Mouse (Mus musculus) MEL (cell line): ENCODE results near the gene Cmss1. TPM values are rescaled to one million over a fixed set of nuclear protein-coding genes. Genes with fewer than 3 reads are reported as not detected.
"Not testable (repeated sequence)": the region's sequence is repeated elsewhere in the genome, so short reads cannot be mapped to it uniquely, and the experiment has no call there.

Experiments used
- DNase-seq: peaks from one replicate; pipeline ENCODE4 v3.0.0; 2011; ENCODE audit warnings: low read depth, low spot score
- H3K27ac ChIP-seq: 2 replicates; pipeline ENCODE4 v1.5.1; 2012; ENCODE audit warnings: low read depth, mild to moderate bottlenecking, control low read depth, low read length, moderate library complexity; ENCODE audit not compliant: control insufficient read depth
- H3K27me3 ChIP-seq, 2 experiments: fragments of 150-350 bp in 1 of 2; sonication (generic) in 1 of 2; 2 replicates each; pipeline ENCODE4 v1.6.1; 2012; ENCODE audit warnings: low read length in 2 of 2, mild to moderate bottlenecking in 2 of 2, improper control_type of control experiment in 1 of 2, moderate library complexity in 1 of 2; ENCODE audit not compliant: insufficient read depth in 2 of 2, control insufficient read depth in 1 of 2
- H3K36me3 ChIP-seq, 2 experiments: 2 replicates each; pipeline ENCODE4 v1.6.1; 2012 to 2014; ENCODE audit warnings: low read length in 2 of 2, improper control_type of control experiment in 1 of 2, inconsistent platforms in 1 of 2, mild to moderate bottlenecking in 1 of 2; ENCODE audit not compliant: insufficient read depth in 2 of 2, control insufficient read depth in 1 of 2
- H3K4me1 ChIP-seq, 2 experiments: fragments of 150-350 bp in 1 of 2; sonication (generic) in 1 of 2; 2 replicates each; pipeline ENCODE4 v1.6.1; 2012; ENCODE audit warnings: low read length in 2 of 2, improper control_type of control experiment in 1 of 2, mild to moderate bottlenecking in 1 of 2; ENCODE audit not compliant: insufficient read depth in 2 of 2, control insufficient read depth in 1 of 2
- H3K4me3 ChIP-seq, 2 experiments: fragments of 150-350 bp in 1 of 2; sonication (generic) in 1 of 2; 2 replicates each; pipeline ENCODE4 v1.5.1; 2012; ENCODE audit warnings: low read depth in 2 of 2, low read length in 2 of 2, mild to moderate bottlenecking in 2 of 2, moderate library complexity in 2 of 2, control low read depth in 1 of 2, improper control_type of control experiment in 1 of 2; ENCODE audit not compliant: control insufficient read depth in 1 of 2, insufficient read depth in 1 of 2
- H3K79me2 ChIP-seq: 2 replicates; pipeline ENCODE4 v1.6.1; 2012; ENCODE audit warnings: mild to moderate bottlenecking, low read length, moderate library complexity; ENCODE audit not compliant: control insufficient read depth, poor library complexity, insufficient read depth
- H3K9ac ChIP-seq: 2 replicates; pipeline ENCODE4 v1.6.1; 2012; ENCODE audit warnings: low read depth, mild to moderate bottlenecking, control low read depth, low read length, moderate library complexity; ENCODE audit not compliant: control insufficient read depth, poor library complexity, severe bottlenecking
- H3K9me3 ChIP-seq: fragments of 150-350 bp; sonication (generic); replicated peaks from 2 replicates; pipeline ENCODE4 v1.6.1; 2012; ENCODE audit warnings: mild to moderate bottlenecking, low read length, improper control_type of control experiment, moderate library complexity; ENCODE audit not compliant: insufficient read depth
- BHLHE40 ChIP-seq: IDR thresholded peaks from 2 replicates; pipeline ENCODE4 v1.6.1; 2012; ENCODE audit warnings: low read depth, mild to moderate bottlenecking, inconsistent platforms, low read length, improper control_type of control experiment, borderline replicate concordance
- CHD2 ChIP-seq: IDR thresholded peaks from 2 replicates; pipeline ENCODE4 v1.6.1; 2011; ENCODE audit warnings: low read length, improper control_type of control experiment
- E2F4 ChIP-seq: IDR thresholded peaks from 2 replicates; pipeline ENCODE4 v1.6.1; 2011; ENCODE audit warnings: low read depth, low read length, improper control_type of control experiment, borderline replicate concordance
- ELF1 ChIP-seq: IDR thresholded peaks from 2 replicates; pipeline ENCODE4 v1.6.1; 2014; ENCODE audit warnings: low read depth, mild to moderate bottlenecking, inconsistent platforms, low read length, improper control_type of control experiment, moderate library complexity
- EP300 ChIP-seq, 2 experiments: IDR thresholded peaks; 2 replicates each; pipeline ENCODE4 v1.6.1; 2011; ENCODE audit warnings: improper control_type of control experiment in 2 of 2, low read length in 2 of 2, low read depth in 1 of 2, mild to moderate bottlenecking in 1 of 2
- ETS1 ChIP-seq: IDR thresholded peaks from 2 replicates; pipeline ENCODE4 v1.6.1; 2012; ENCODE audit warnings: low read depth, mild to moderate bottlenecking, inconsistent platforms, low read length, improper control_type of control experiment, moderate library complexity
- GABPA ChIP-seq: IDR thresholded peaks from 2 replicates; pipeline ENCODE4 v1.6.1; 2012; ENCODE audit warnings: low read depth, mild to moderate bottlenecking, inconsistent platforms, low read length, improper control_type of control experiment, moderate library complexity
- GATA1 ChIP-seq: IDR thresholded peaks from 2 replicates; pipeline ENCODE4 v1.6.1; 2011; ENCODE audit warnings: low read depth, low read length, improper control_type of control experiment
- HCFC1 ChIP-seq: IDR thresholded peaks from 2 replicates; pipeline ENCODE4 v1.6.1; 2012; ENCODE audit warnings: low read depth, mild to moderate bottlenecking, inconsistent platforms, low read length, improper control_type of control experiment, moderate library complexity
- JUND ChIP-seq: IDR thresholded peaks from 2 replicates; pipeline ENCODE4 v1.6.1; 2011; ENCODE audit warnings: low read depth, mild to moderate bottlenecking, improper control_type of control experiment, low read length
- MAFK ChIP-seq: IDR thresholded peaks from 2 replicates; pipeline ENCODE4 v1.6.1; 2011; ENCODE audit warnings: low read depth, mild to moderate bottlenecking, low read length, improper control_type of control experiment, borderline replicate concordance
- MAX ChIP-seq: IDR thresholded peaks from 2 replicates; pipeline ENCODE4 v1.6.1; 2011; ENCODE audit warnings: low read length, improper control_type of control experiment
- MEF2A ChIP-seq: IDR thresholded peaks from 2 replicates; pipeline ENCODE4 v1.6.1; 2014; ENCODE audit warnings: low read depth, mild to moderate bottlenecking, inconsistent platforms, low read length, improper control_type of control experiment; ENCODE audit not compliant: poor library complexity, insufficient replicate concordance, severe bottlenecking; ENCODE audit errors: extremely low read depth
- MXI1 ChIP-seq: IDR thresholded peaks from 2 replicates; pipeline ENCODE4 v1.6.1; 2011; ENCODE audit warnings: mild to moderate bottlenecking, low read depth, low read length, improper control_type of control experiment
- MYC ChIP-seq: IDR thresholded peaks from 2 replicates; pipeline ENCODE4 v1.6.1; 2011; ENCODE audit warnings: low read depth, mild to moderate bottlenecking, low read length, improper control_type of control experiment, moderate library complexity
- NELFE ChIP-seq: IDR thresholded peaks from 2 replicates; pipeline ENCODE4 v1.6.1; 2011; ENCODE audit warnings: low read depth, low read length, improper control_type of control experiment
- NRF1 ChIP-seq: IDR thresholded peaks from 2 replicates; pipeline ENCODE4 v1.6.1; 2014; ENCODE audit warnings: low read depth, mild to moderate bottlenecking, inconsistent platforms, low read length, improper control_type of control experiment, moderate library complexity; ENCODE audit not compliant: poor library complexity, insufficient read depth, severe bottlenecking
- POLR2A ChIP-seq, 2 experiments: IDR thresholded peaks; 2 replicates each; pipeline ENCODE4 v1.6.1; 2011 to 2012; ENCODE audit warnings: low read length in 2 of 2, mild to moderate bottlenecking in 2 of 2, control low read depth in 1 of 2, improper control_type of control experiment in 1 of 2, low read depth in 1 of 2, moderate library complexity in 1 of 2; ENCODE audit not compliant: control insufficient read depth in 1 of 2, insufficient read depth in 1 of 2, poor library complexity in 1 of 2
- POLR2AphosphoS2 ChIP-seq: IDR thresholded peaks from 2 replicates; pipeline ENCODE4 v1.6.1; 2011; ENCODE audit warnings: low read length, improper control_type of control experiment
- POLR2AphosphoS5 ChIP-seq: IDR thresholded peaks from 2 replicates; pipeline ENCODE4 v1.6.1; 2012; ENCODE audit warnings: low read depth, borderline replicate concordance, mild to moderate bottlenecking, inconsistent platforms, low read length, moderate library complexity, mixed read lengths
- RAD21 ChIP-seq: IDR thresholded peaks from 2 replicates; pipeline ENCODE4 v1.6.1; 2011; ENCODE audit warnings: mild to moderate bottlenecking, low read depth, low read length, improper control_type of control experiment
- SMC3 ChIP-seq: IDR thresholded peaks from 2 replicates; pipeline ENCODE4 v1.6.1; 2011; ENCODE audit warnings: low read depth, low read length, improper control_type of control experiment
- TAL1 ChIP-seq: IDR thresholded peaks from 2 replicates; pipeline ENCODE4 v1.6.1; 2012; ENCODE audit warnings: mild to moderate bottlenecking, inconsistent platforms, low read length, moderate library complexity, mixed read lengths
- USF1 ChIP-seq: IDR thresholded peaks from 2 replicates; pipeline ENCODE4 v1.6.1; 2014; ENCODE audit warnings: low read depth, mild to moderate bottlenecking, inconsistent platforms, low read length, improper control_type of control experiment, moderate library complexity
- ZMIZ1 ChIP-seq: IDR thresholded peaks from 2 replicates; pipeline ENCODE4 v1.6.1; 2012; ENCODE audit warnings: low read depth, mild to moderate bottlenecking, inconsistent platforms, low read length, improper control_type of control experiment, moderate library complexity
- polyA plus RNA-seq, 2 experiments: library from polyadenylated mRNA; stranded (reverse) in 1 of 2; unstranded in 1 of 2; fragments of >175 nt in 1 of 2; fragments of >200 nt in 1 of 2; gene quantifications; 2 replicates each; pipeline versions ENCODE4 v1.2.1 to v1.2.4; 2012; ENCODE audit warnings: low replicate concordance in 2 of 2, low read depth in 1 of 2; ENCODE audit not compliant: insufficient read length in 2 of 2, insufficient read depth in 1 of 2, missing spikeins in 1 of 2
- total RNA-seq: library from RNA; depleted of rRNA; stranded (reverse); fragments of 300-350 nt; gene quantifications from 2 replicates; pipeline ENCODE4 v1.2.3, GENCODE M21; 2012

Cmss1 gene
- total and polyA plus RNA-seq, 3 experiments = 80.9 to 94.7 TPM; not detected in 1

DNA sequence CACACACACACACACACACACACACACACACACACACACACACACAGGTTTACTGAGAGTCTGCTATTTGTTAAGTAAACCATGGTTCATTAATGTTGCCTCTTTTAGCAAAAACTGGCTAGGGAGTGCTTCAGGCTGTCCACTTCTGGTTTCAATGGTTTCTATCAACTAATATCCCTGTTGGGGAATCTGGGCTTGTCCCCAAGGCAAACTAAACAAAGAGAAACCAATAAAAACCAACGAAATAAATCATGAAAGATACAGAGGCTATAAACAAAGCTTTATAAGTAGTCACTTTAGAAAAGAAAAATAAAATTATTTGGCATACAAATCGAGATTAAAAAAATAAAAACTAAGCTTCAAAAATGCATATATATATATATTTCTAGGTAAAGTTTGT, 214.2 kb downstream of the Cmss1 start:
- H3K36me3 ChIP-seq = peaks cover 0 to 10% of the 10 kb centered on the region in 2 experiments; a peak in 2 of 4 replicates
- no peak for TF ChIP-seq MAX
- TF ChIP-seq GABPA = no peak
- TF ChIP-seq JUND = no peak
- DNase-seq = no peak
- H3K4me3 ChIP-seq = no peak overlapping the region
- no peaks in the 10 kb centered on the region for H3K79me2 ChIP-seq
- peaks cover 0 to 12% of the 10 kb centered on the region in 2 experiments; a peak in 2 of 4 replicates for H3K4me1 ChIP-seq
- H3K27me3 ChIP-seq = no peaks in the 10 kb centered on the region
- H3K9me3 ChIP-seq = no peaks in the 10 kb centered on the region
- H3K27ac ChIP-seq = no peak overlapping the region
- no peak overlapping the region for H3K9ac ChIP-seq

DNA sequence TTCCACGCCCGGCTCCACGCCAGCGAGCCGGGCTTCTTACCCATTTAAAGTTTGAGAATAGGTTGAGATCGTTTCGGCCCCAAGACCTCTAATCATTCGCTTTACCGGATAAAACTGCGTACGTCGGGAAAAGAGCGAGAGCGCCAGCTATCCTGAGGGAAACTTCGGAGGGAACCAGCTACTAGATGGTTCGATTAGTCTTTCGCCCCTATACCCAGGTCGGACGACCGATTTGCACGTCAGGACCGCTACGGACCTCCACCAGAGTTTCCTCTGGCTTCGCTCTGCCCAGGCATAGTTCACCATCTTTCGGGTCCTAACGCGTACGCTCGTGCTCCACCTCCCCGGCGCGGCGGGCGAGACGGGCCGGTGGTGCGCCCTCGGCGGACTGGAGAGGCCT, 215.5 kb downstream of the Cmss1 start:
- H3K36me3 ChIP-seq, H3K4me3 ChIP-seq, H3K27ac ChIP-seq, H3K79me2 ChIP-seq, H3K4me1 ChIP-seq, DNase-seq, H3K27me3 ChIP-seq, H3K9me3 ChIP-seq, H3K9ac ChIP-seq: not testable (repeated sequence)

DNA sequence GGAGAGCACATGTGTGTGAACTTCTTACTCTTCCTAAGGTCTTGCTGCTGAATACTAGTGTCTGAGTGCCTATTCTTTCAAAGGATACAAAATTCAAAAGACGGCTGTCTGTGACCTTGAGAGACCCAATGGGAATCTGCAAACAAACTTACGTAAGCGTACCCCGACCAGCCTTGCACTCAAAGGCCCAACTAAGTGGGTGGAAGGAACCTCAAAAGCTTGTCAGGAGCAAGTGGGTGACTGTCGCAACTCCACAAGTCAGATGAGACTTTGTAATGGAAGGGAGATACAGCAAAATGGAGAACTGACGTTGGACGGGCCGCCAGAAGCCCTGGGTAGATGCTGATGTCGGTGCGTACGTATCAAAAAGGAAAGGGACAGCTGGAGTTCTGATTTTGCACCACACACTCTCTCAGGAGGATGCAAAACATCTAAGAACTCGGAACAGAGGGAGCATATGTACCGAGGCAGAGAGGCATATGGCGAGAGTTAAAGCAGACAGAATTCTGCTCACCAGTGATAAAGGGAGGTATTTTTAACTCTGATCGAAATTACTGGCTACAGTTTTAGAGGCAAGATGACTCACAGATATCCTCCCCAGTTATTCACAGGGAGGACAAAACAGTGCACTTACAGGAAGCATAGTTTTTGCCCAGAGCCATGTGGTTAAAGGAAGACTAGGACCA, 217.0 kb downstream of the Cmss1 start:
- no peaks in the 10 kb centered on the region; a peak in 1 of 4 replicates for H3K27me3 ChIP-seq
- no peaks in the 10 kb centered on the region for H3K79me2 ChIP-seq
- no peaks in the 10 kb centered on the region for H3K9me3 ChIP-seq
- H3K4me3 ChIP-seq = no peak overlapping the region
- H3K27ac ChIP-seq = peak overlapping the region; percentile 33
- H3K4me1 ChIP-seq = no peaks in the 10 kb centered on the region
- H3K36me3 ChIP-seq = no peaks in the 10 kb centered on the region
- DNase-seq = peak; percentile 46
- no peak for TF ChIP-seq POLR2A (IDR thresholded peaks at IDR 0.05; ENCODE audit: control insufficient read depth in 1 of 2, insufficient read depth in 1 of 2, low read depth in 1 of 2, low read length in 2 of 2, poor library complexity in 1 of 2)
- TF ChIP-seq ELF1 = no peak
- TF ChIP-seq EP300 (IDR thresholded peaks at IDR 0.05; ENCODE audit: low read depth in 1 of 2, low read length in 2 of 2) = peak in 1 of 2 experiments; percentile 30; a peak in 1 of 4 replicates
- TF ChIP-seq NELFE = no peak
- no peak for TF ChIP-seq JUND
- no peak for TF ChIP-seq POLR2AphosphoS2
- TF ChIP-seq HCFC1 = no peak
- TF ChIP-seq MAX = peak; percentile 25; the same call in 1 of the 2 replicates
- no peak for TF ChIP-seq MXI1
- TF ChIP-seq ZMIZ1 = no peak
- TF ChIP-seq POLR2AphosphoS5 = no peak
- TF ChIP-seq USF1 = no peak
- no peak for TF ChIP-seq E2F4
- TF ChIP-seq GABPA = no peak
- TF ChIP-seq NRF1 = no peak
- no peak for TF ChIP-seq TAL1
- no peak for TF ChIP-seq BHLHE40
- 0 out of 2 replicates have a peak, but pooled peaks have one; percentile 19 for TF ChIP-seq GATA1
- no peak for TF ChIP-seq MYC
- TF ChIP-seq MEF2A = no peak
- no peak for TF ChIP-seq CHD2
- TF ChIP-seq ETS1 = no peak
- no peak for TF ChIP-seq RAD21
- TF ChIP-seq MAFK = no peak
- TF ChIP-seq SMC3 = no peak
- no peak overlapping the region for H3K9ac ChIP-seq
